Mouse (Mus musculus) CH12F3 (cell line): ENCODE results near the gene Tas2r107.
"Not testable (repeated sequence)": the region's sequence is repeated elsewhere in the genome, so short reads cannot be mapped to it uniquely, and the experiment has no call there.

Experiments used
- in situ Hi-C: fragments of 300-500 bp; cut with MboI; formaldehyde crosslinking; loops from 2 replicates; pipeline ENCODE4 v1.14.3; 2020; ENCODE audit warnings: low sequenced_read_pairs

Tas2r107 gene

GRCm38 (mm10) chr6:131660049-131660448, at the start of gene Tas2r107:
TSS of gene Tas2r107 (minus strand) at chr6:131660149.
- in situ Hi-C loops = no loop called here

GRCm38 (mm10) chr6:131689963-131690362, 30.0 kb upstream of the Tas2r107 start, which contains the start of gene Tas2r114:
TSS of gene Tas2r114 (minus strand) at chr6:131690063.
- in situ Hi-C loops = no loop called here

GRCm38 (mm10) chr6:131687395-131687794, 27.4 kb upstream of the Tas2r107 start, which contains the start of gene Tas2r105:
TSS of gene Tas2r105 (minus strand) at chr6:131687495.
- in situ Hi-C loops = no loop called here

GRCm38 (mm10) chr6:131685644-131686043, 25.7 kb upstream of the Tas2r107 start, which contains the start of gene Tas2r104:
TSS of gene Tas2r104 (minus strand) at chr6:131685744.
- in situ Hi-C loops = no loop called here

- in situ Hi-C loops = no loop called here
Observed at GRCm38 (mm10) chr6:131678786-131679185, 18.8 kb upstream of the Tas2r107 start, which contains the start of gene Tas2r106. TSS of gene Tas2r106 (minus strand) at chr6:131678886.

GRCm38 (mm10) chr6:131630812-131631211, 29.1 kb downstream of the Tas2r107 start, which contains the start of gene Tas2r130:
TSS of gene Tas2r130 (minus strand) at chr6:131630912.
- in situ Hi-C loops = no loop called here

- in situ Hi-C loops = not testable (repeated sequence)
Observed at GRCm38 (mm10) chr6:131609956-131610355, 50.0 kb downstream of the Tas2r107 start.
